Mouse (Mus musculus): ENCODE results near the gene Timeless. TPM values are rescaled to one million over a fixed set of nuclear protein-coding genes. Genes with fewer than 3 reads are reported as not detected.
"Not testable (repeated sequence)": the region's sequence is repeated elsewhere in the genome, so short reads cannot be mapped to it uniquely, and the experiment has no call there.

Gene Timeless
- polyA plus RNA-seq, 1 experiment from 2014 or later = 58.7 TPM

- H3K27me3 ChIP-seq (ENCODE audit: control insufficient read depth, insufficient read depth, low read length) = no peaks in the 10 kb centered on the region
- ATAC-seq (ENCODE audit: insufficient read depth, low FRiP score, low TSS enrichment) (peak; percentile 99), DNase-seq (ENCODE audit: low spot score) (peak; percentile 96)
- peak within 1 kb of the TSS; percentile 76 for H3K4me3 ChIP-seq (ENCODE audit: low read depth, low read length)
- H3K4me1 ChIP-seq (ENCODE audit: control insufficient read depth, insufficient read depth, low read length) = no peaks in the 10 kb centered on the region
- no peaks in the 10 kb centered on the region for H3K9me3 ChIP-seq (ENCODE audit: control insufficient read depth, low read length)
- H3K27ac ChIP-seq (ENCODE audit: low read depth, low read length) = peak within 1 kb of the TSS; percentile 60; the same call in 1 of the 2 replicates
- H3K36me3 ChIP-seq (ENCODE audit: control insufficient read depth, insufficient read depth, low read length) = no peaks in the 10 kb centered on the region
- H3K9ac ChIP-seq (ENCODE audit: low read length) = peak within 1 kb of the TSS; percentile 82
- peak within 1 kb of the TSS; percentile 57 for H3K4me2 ChIP-seq (ENCODE audit: low read depth)
- under 1% methylated on average over 43 of the region's 43 CpGs for WGBS
Observed at GRCm38 (mm10) chr10:128270287-128270841, 38.5 kb downstream of the Timeless start, which contains the start of gene Stat2. Gene Stat2, plus strand, starts transcription at chr10:128270559.

- 42% methylated on average over 7 of the region's 7 CpGs for WGBS
- peak overlapping the region; percentile 51 for H3K4me2 ChIP-seq (ENCODE audit: low read depth)
- H3K27me3 ChIP-seq (ENCODE audit: control insufficient read depth, insufficient read depth, low read length) = no peaks in the 10 kb centered on the region
- H3K9me3 ChIP-seq (ENCODE audit: control insufficient read depth, low read length) = no peaks in the 10 kb centered on the region
- no peaks in the 10 kb centered on the region for H3K4me1 ChIP-seq (ENCODE audit: control insufficient read depth, insufficient read depth, low read length)
- peak overlapping the region; percentile 76 for H3K4me3 ChIP-seq (ENCODE audit: low read depth, low read length)
- H3K27ac ChIP-seq (ENCODE audit: low read depth, low read length) = peak overlapping the region; percentile 60; the same call in 1 of the 2 replicates
- peak overlapping the region; percentile 82 for H3K9ac ChIP-seq (ENCODE audit: low read length)
- H3K36me3 ChIP-seq (ENCODE audit: control insufficient read depth, insufficient read depth, low read length) = no peaks in the 10 kb centered on the region
- ATAC-seq (ENCODE audit: insufficient read depth, low FRiP score, low TSS enrichment) (no peak), DNase-seq (ENCODE audit: low spot score) (no peak)
Observed at GRCm38 (mm10) chr10:128270866-128271265, 39.0 kb downstream of the Timeless start.

GRCm38 (mm10) chr10:128271883-128272282 is 40.0 kb downstream of the Timeless start:
- Histone ChIP-seq H3K4me2 (ENCODE audit: low read depth) (no peak overlapping the region), H3K4me1 (ENCODE audit: control insufficient read depth, insufficient read depth, low read length) (no peaks in the 10 kb centered on the region), H3K36me3 (ENCODE audit: control insufficient read depth, insufficient read depth, low read length) (no peaks in the 10 kb centered on the region), H3K27me3 (ENCODE audit: control insufficient read depth, insufficient read depth, low read length) (no peaks in the 10 kb centered on the region), H3K4me3 (ENCODE audit: low read depth, low read length) (no peak overlapping the region), H3K27ac (ENCODE audit: low read depth, low read length) (no peak overlapping the region), H3K9me3 (ENCODE audit: control insufficient read depth, low read length) (no peaks in the 10 kb centered on the region), H3K9ac (ENCODE audit: low read length) (no peak overlapping the region)
- ATAC-seq (ENCODE audit: insufficient read depth, low FRiP score, low TSS enrichment) (no peak), DNase-seq (ENCODE audit: low spot score) (no peak)
- 68% methylated on average over 2 of the region's 2 CpGs for WGBS

- not testable (repeated sequence) for H3K4me1 ChIP-seq (ENCODE audit: control insufficient read depth, insufficient read depth, low read length); H3K9ac ChIP-seq (ENCODE audit: low read length); H3K4me3 ChIP-seq (ENCODE audit: low read depth, low read length); ATAC-seq (ENCODE audit: insufficient read depth, low FRiP score, low TSS enrichment); H3K9me3 ChIP-seq (ENCODE audit: control insufficient read depth, low read length); H3K27me3 ChIP-seq (ENCODE audit: control insufficient read depth, insufficient read depth, low read length); H3K4me2 ChIP-seq (ENCODE audit: low read depth); DNase-seq (ENCODE audit: low spot score); H3K36me3 ChIP-seq (ENCODE audit: control insufficient read depth, insufficient read depth, low read length); H3K27ac ChIP-seq (ENCODE audit: low read depth, low read length)
- 91% methylated on average over 4 of the region's 7 CpGs for WGBS
Observed at GRCm38 (mm10) chr10:128272819-128273439, 41.1 kb downstream of the Timeless start.

GRCm38 (mm10) chr10:128275374-128275773 is 43.5 kb downstream of the Timeless start:
- not testable (repeated sequence) for H3K9me3 ChIP-seq (ENCODE audit: control insufficient read depth, low read length); H3K4me1 ChIP-seq (ENCODE audit: control insufficient read depth, insufficient read depth, low read length); H3K4me3 ChIP-seq (ENCODE audit: low read depth, low read length); H3K36me3 ChIP-seq (ENCODE audit: control insufficient read depth, insufficient read depth, low read length); H3K27ac ChIP-seq (ENCODE audit: low read depth, low read length); H3K4me2 ChIP-seq (ENCODE audit: low read depth); DNase-seq (ENCODE audit: low spot score); H3K9ac ChIP-seq (ENCODE audit: low read length); H3K27me3 ChIP-seq (ENCODE audit: control insufficient read depth, insufficient read depth, low read length); ATAC-seq (ENCODE audit: insufficient read depth, low FRiP score, low TSS enrichment)
- WGBS = 80% methylated on average over 1 of the region's 1 CpGs

GRCm38 (mm10) chr10:128278158-128278557 is 46.3 kb downstream of the Timeless start:
- Histone ChIP-seq H3K4me2 (ENCODE audit: low read depth) (no peak overlapping the region), H3K4me1 (ENCODE audit: control insufficient read depth, insufficient read depth, low read length) (no peaks in the 10 kb centered on the region), H3K9ac (ENCODE audit: low read length) (no peak overlapping the region), H3K27me3 (ENCODE audit: control insufficient read depth, insufficient read depth, low read length) (no peaks in the 10 kb centered on the region), H3K27ac (ENCODE audit: low read depth, low read length) (no peak overlapping the region), H3K4me3 (ENCODE audit: low read depth, low read length) (no peak overlapping the region), H3K9me3 (ENCODE audit: control insufficient read depth, low read length) (no peaks in the 10 kb centered on the region), H3K36me3 (ENCODE audit: control insufficient read depth, insufficient read depth, low read length) (peaks cover 4% of the 10 kb centered on the region)
- no peak for DNase-seq (ENCODE audit: low spot score)
- 50% methylated on average over 6 of the region's 6 CpGs for WGBS
- ATAC-seq (ENCODE audit: insufficient read depth, low FRiP score, low TSS enrichment) = no peak

GRCm38 (mm10) chr10:128280943-128281342 is 49.1 kb downstream of the Timeless start:
- Histone ChIP-seq H3K9ac (ENCODE audit: low read length) (no peak overlapping the region), H3K4me2 (ENCODE audit: low read depth) (no peak overlapping the region), H3K4me3 (ENCODE audit: low read depth, low read length) (no peak overlapping the region), H3K4me1 (ENCODE audit: control insufficient read depth, insufficient read depth, low read length) (no peaks in the 10 kb centered on the region), H3K9me3 (ENCODE audit: control insufficient read depth, low read length) (no peaks in the 10 kb centered on the region), H3K27me3 (ENCODE audit: control insufficient read depth, insufficient read depth, low read length) (no peaks in the 10 kb centered on the region), H3K27ac (ENCODE audit: low read depth, low read length) (no peak overlapping the region), H3K36me3 (ENCODE audit: control insufficient read depth, insufficient read depth, low read length) (peaks cover 6% of the 10 kb centered on the region)
- DNase-seq (ENCODE audit: low spot score) (no peak), ATAC-seq (ENCODE audit: insufficient read depth, low FRiP score, low TSS enrichment) (no peak)
- 92% methylated on average over 6 of the region's 6 CpGs for WGBS

- Histone ChIP-seq H3K4me1 (ENCODE audit: control insufficient read depth, insufficient read depth, low read length) (no peaks in the 10 kb centered on the region), H3K4me3 (ENCODE audit: low read depth, low read length) (no peak overlapping the region), H3K27me3 (ENCODE audit: control insufficient read depth, insufficient read depth, low read length) (no peaks in the 10 kb centered on the region), H3K9ac (ENCODE audit: low read length) (no peak overlapping the region), H3K27ac (ENCODE audit: low read depth, low read length) (no peak overlapping the region), H3K36me3 (ENCODE audit: control insufficient read depth, insufficient read depth, low read length) (peaks cover 6% of the 10 kb centered on the region), H3K4me2 (ENCODE audit: low read depth) (no peak overlapping the region), H3K9me3 (ENCODE audit: control insufficient read depth, low read length) (no peaks in the 10 kb centered on the region)
- ATAC-seq (ENCODE audit: insufficient read depth, low FRiP score, low TSS enrichment) (no peak), DNase-seq (ENCODE audit: low spot score) (no peak)
- WGBS = 90% methylated on average over 14 of the region's 14 CpGs
Observed at GRCm38 (mm10) chr10:128281682-128282081, 49.8 kb downstream of the Timeless start.

GRCm38 (mm10) chr10:128282886-128283450 is 51.1 kb downstream of the Timeless start:
- 91% methylated on average over 20 of the region's 20 CpGs for WGBS
- no peak for ATAC-seq (ENCODE audit: insufficient read depth, low FRiP score, low TSS enrichment)
- H3K36me3 ChIP-seq (ENCODE audit: control insufficient read depth, insufficient read depth, low read length) = peaks cover 6% of the 10 kb centered on the region
- no peak overlapping the region for H3K4me3 ChIP-seq (ENCODE audit: low read depth, low read length)
- no peaks in the 10 kb centered on the region for H3K27me3 ChIP-seq (ENCODE audit: control insufficient read depth, insufficient read depth, low read length)
- no peak overlapping the region for H3K4me2 ChIP-seq (ENCODE audit: low read depth)
- no peak overlapping the region for H3K27ac ChIP-seq (ENCODE audit: low read depth, low read length)
- H3K9ac ChIP-seq (ENCODE audit: low read length) = no peak overlapping the region
- DNase-seq (ENCODE audit: low spot score) = no peak
- no peaks in the 10 kb centered on the region for H3K9me3 ChIP-seq (ENCODE audit: control insufficient read depth, low read length)
- no peaks in the 10 kb centered on the region for H3K4me1 ChIP-seq (ENCODE audit: control insufficient read depth, insufficient read depth, low read length)

Data from neural tube, embryonic 11.5 days (tissue).